Mouse (Mus musculus): ENCODE data around the gene Cdh7. TPM values are rescaled to one million over a fixed set of nuclear protein-coding genes. Genes with fewer than 3 reads are reported as not detected.
A peak's percentile ranks its signal among the peaks of the same experiment; 100 is the strongest.

Cdh7 gene
- 4.1 and 6.0 TPM in 2 replicates for polyA plus RNA-seq (2014; fragmentation: Nextera tagmentation; extraction: Ambion mirVana)

DNA sequence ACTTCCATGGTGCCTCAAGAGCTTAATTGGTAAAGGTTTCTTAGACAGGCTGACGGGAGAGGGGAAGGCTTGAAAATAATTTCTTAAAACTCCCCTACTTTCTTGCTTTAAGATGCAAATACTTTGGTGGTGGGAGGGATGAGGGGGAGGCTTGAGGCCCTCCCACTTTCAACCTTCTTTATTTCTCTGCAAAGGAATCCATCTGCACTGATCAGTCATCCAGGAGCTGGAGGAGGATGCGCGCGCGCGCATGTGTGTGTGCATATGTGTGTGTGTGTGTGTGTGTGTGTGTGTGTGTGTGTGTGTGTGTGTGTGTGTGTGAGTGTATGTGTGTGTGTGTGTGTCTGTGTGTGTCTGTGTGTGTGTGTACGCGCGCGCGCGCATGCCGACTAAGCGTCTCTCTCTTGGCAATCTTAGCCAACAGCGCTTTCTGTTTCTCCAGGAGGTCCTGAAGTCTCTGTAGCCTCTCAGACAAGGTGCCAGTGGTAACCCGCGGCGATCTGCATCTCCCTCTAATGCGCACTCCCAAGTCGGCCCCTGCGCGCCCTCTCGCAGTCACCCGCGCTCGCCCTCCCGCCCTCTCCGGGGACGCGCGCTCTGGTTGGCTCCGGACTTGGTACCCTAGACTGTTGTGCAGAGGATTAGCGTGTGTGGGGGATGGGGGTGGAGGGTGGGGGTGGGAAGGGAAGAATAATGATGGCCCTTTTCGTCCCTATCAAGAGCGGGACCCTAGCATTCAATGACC lies at the start of gene Cdh7:
Gene Cdh7 (plus strand): TSS at position 368 of the 745 bp plus-strand sequence.
- H3K4me1 ChIP-seq (ENCODE audit: control insufficient read depth, insufficient read depth, low read length), result no peaks in the 10 kb centered on the region
- peak; percentile 78 for DNase-seq (ENCODE audit: low spot score)
- H3K36me3 ChIP-seq (ENCODE audit: control insufficient read depth, insufficient read depth, low read length), result no peaks in the 10 kb centered on the region
- H3K4me2 ChIP-seq (ENCODE audit: low read depth), result peak within 1 kb of the TSS; percentile 82
- no peak within 1 kb of the TSS for H3K27ac ChIP-seq (ENCODE audit: low read depth, low read length)
- WGBS, result under 1% methylated on average over 27 of the region's 35 CpGs
- peak within 1 kb of the TSS; percentile 56 for H3K9ac ChIP-seq (ENCODE audit: low read length)
- no peaks in the 10 kb centered on the region for H3K27me3 ChIP-seq (ENCODE audit: control insufficient read depth, insufficient read depth, low read length)
- peak within 1 kb of the TSS; percentile 60 for H3K4me3 ChIP-seq (ENCODE audit: low read depth, low read length)
- no peaks in the 10 kb centered on the region for H3K9me3 ChIP-seq (ENCODE audit: control insufficient read depth, low read length)
- ATAC-seq (ENCODE audit: insufficient read depth, low FRiP score, low TSS enrichment), result peak; percentile 86

- H3K9me3 ChIP-seq (ENCODE audit: control insufficient read depth, low read length), result no peaks in the 10 kb centered on the region
- H3K9ac ChIP-seq (ENCODE audit: low read length), result no peak overlapping the region
- no peak overlapping the region for H3K4me3 ChIP-seq (ENCODE audit: low read depth, low read length)
- WGBS, result 79% methylated on average over 3 of the region's 3 CpGs
- no peak overlapping the region for H3K27ac ChIP-seq (ENCODE audit: low read depth, low read length)
- DNase-seq (ENCODE audit: low spot score) (no peak), ATAC-seq (ENCODE audit: insufficient read depth, low FRiP score, low TSS enrichment) (no peak)
- H3K27me3 ChIP-seq (ENCODE audit: control insufficient read depth, insufficient read depth, low read length), result no peaks in the 10 kb centered on the region
- no peaks in the 10 kb centered on the region for H3K4me1 ChIP-seq (ENCODE audit: control insufficient read depth, insufficient read depth, low read length)
- H3K36me3 ChIP-seq (ENCODE audit: control insufficient read depth, insufficient read depth, low read length), result no peaks in the 10 kb centered on the region
- H3K4me2 ChIP-seq (ENCODE audit: low read depth), result no peak overlapping the region
Measured at GRCm38 (mm10) chr1:109932674-109933073, 49.6 kb upstream of the Cdh7 start.

DNA sequence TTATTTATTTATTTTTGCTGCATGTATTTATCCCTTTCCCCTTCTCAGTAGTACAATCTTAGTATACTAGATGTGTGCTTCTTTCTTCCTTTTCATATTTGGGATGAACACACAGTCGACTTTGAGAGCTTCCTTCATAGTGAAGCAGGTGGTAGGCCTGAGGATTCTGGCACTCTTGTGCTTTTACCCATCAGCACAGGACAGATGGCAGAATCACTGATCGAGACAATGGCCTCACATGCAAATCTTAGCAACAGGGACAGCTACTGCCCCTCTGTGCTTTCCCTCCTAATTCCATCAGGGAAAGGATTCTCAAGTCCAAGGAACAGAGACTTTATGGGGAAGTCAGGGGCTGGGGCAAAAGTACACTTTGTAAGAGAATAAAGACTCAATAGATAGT lies 33.7 kb upstream of the Cdh7 start:
- Histone ChIP-seq H3K27ac (ENCODE audit: low read depth, low read length) (no peak overlapping the region), H3K4me1 (ENCODE audit: control insufficient read depth, insufficient read depth, low read length) (no peaks in the 10 kb centered on the region), H3K27me3 (ENCODE audit: control insufficient read depth, insufficient read depth, low read length) (no peaks in the 10 kb centered on the region), H3K36me3 (ENCODE audit: control insufficient read depth, insufficient read depth, low read length) (no peaks in the 10 kb centered on the region), H3K4me3 (ENCODE audit: low read depth, low read length) (no peak overlapping the region), H3K9ac (ENCODE audit: low read length) (no peak overlapping the region), H3K4me2 (ENCODE audit: low read depth) (no peak overlapping the region), H3K9me3 (ENCODE audit: control insufficient read depth, low read length) (no peaks in the 10 kb centered on the region)
- WGBS, result 65% methylated on average over 2 of the region's 2 CpGs
- DNase-seq (ENCODE audit: low spot score) (no peak), ATAC-seq (ENCODE audit: insufficient read depth, low FRiP score, low TSS enrichment) (no peak)

GRCm38 (mm10) chr1:109971721-109972425 lies 10.4 kb upstream of the Cdh7 start:
- Histone ChIP-seq H3K4me1 (ENCODE audit: control insufficient read depth, insufficient read depth, low read length) (no peaks in the 10 kb centered on the region), H3K9me3 (ENCODE audit: control insufficient read depth, low read length) (no peaks in the 10 kb centered on the region), H3K36me3 (ENCODE audit: control insufficient read depth, insufficient read depth, low read length) (no peaks in the 10 kb centered on the region), H3K9ac (ENCODE audit: low read length) (no peak overlapping the region), H3K27ac (ENCODE audit: low read depth, low read length) (no peak overlapping the region), H3K4me2 (ENCODE audit: low read depth) (no peak overlapping the region), H3K4me3 (ENCODE audit: low read depth, low read length) (no peak overlapping the region), H3K27me3 (ENCODE audit: control insufficient read depth, insufficient read depth, low read length) (no peaks in the 10 kb centered on the region)
- 53% methylated on average over 5 of the region's 5 CpGs for WGBS
- ATAC-seq (ENCODE audit: insufficient read depth, low FRiP score, low TSS enrichment) (peak; percentile 81), DNase-seq (ENCODE audit: low spot score) (no peak)

DNA sequence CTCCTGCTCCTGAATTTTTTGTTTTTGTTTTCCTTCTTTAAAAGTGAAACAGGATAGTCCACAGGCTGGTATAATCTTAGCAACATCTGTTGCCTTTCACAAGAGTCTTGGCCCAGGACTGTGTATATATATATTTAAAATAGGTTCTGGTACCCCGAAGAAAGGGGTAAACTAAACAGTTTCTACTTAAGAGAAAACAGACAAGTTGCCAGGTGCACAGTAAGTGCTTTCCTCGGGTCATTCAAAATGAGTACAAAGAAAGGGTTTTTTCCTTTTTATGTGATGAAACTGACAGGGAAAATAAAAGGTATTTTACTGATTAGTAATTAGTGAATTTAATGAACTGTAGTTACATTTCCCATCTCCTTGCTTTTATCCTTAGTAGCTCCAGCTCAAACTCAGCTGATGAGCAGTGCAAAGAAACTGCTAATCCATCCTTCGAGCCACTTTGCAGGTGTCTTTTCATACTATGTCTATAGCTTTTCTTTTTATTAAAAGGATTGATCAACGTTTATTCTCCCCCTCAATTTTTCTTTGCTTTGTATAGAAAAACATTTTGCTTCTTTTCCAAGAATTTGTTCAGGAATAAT lies 9.7 kb upstream of the Cdh7 start:
- Histone ChIP-seq H3K4me3 (ENCODE audit: low read depth, low read length) (no peak overlapping the region), H3K9me3 (ENCODE audit: control insufficient read depth, low read length) (no peaks in the 10 kb centered on the region), H3K4me2 (ENCODE audit: low read depth) (no peak overlapping the region), H3K36me3 (ENCODE audit: control insufficient read depth, insufficient read depth, low read length) (no peaks in the 10 kb centered on the region), H3K9ac (ENCODE audit: low read length) (no peak overlapping the region), H3K4me1 (ENCODE audit: control insufficient read depth, insufficient read depth, low read length) (no peaks in the 10 kb centered on the region), H3K27me3 (ENCODE audit: control insufficient read depth, insufficient read depth, low read length) (no peaks in the 10 kb centered on the region), H3K27ac (ENCODE audit: low read depth, low read length) (no peak overlapping the region)
- WGBS, result 58% methylated on average over 4 of the region's 4 CpGs
- DNase-seq (ENCODE audit: low spot score) (no peak), ATAC-seq (ENCODE audit: insufficient read depth, low FRiP score, low TSS enrichment) (peak; percentile 35; the same call in 1 of the 2 replicates)

- DNase-seq (ENCODE audit: low spot score), result no peak
- H3K4me1 ChIP-seq (ENCODE audit: control insufficient read depth, insufficient read depth, low read length), result no peaks in the 10 kb centered on the region
- no peak overlapping the region for H3K27ac ChIP-seq (ENCODE audit: low read depth, low read length)
- peak overlapping the region; percentile 60 for H3K4me3 ChIP-seq (ENCODE audit: low read depth, low read length)
- WGBS, result 2% methylated on average over 36 of the region's 38 CpGs
- no peaks in the 10 kb centered on the region for H3K9me3 ChIP-seq (ENCODE audit: control insufficient read depth, low read length)
- H3K9ac ChIP-seq (ENCODE audit: low read length), result peak overlapping the region; percentile 56
- no peaks in the 10 kb centered on the region for H3K27me3 ChIP-seq (ENCODE audit: control insufficient read depth, insufficient read depth, low read length)
- peak; percentile 80 for ATAC-seq (ENCODE audit: insufficient read depth, low FRiP score, low TSS enrichment)
- no peaks in the 10 kb centered on the region for H3K36me3 ChIP-seq (ENCODE audit: control insufficient read depth, insufficient read depth, low read length)
- peak overlapping the region; percentile 82 for H3K4me2 ChIP-seq (ENCODE audit: low read depth)
Measured at GRCm38 (mm10) chr1:109982809-109983536, 742 bp downstream of the Cdh7 start.

DNA sequence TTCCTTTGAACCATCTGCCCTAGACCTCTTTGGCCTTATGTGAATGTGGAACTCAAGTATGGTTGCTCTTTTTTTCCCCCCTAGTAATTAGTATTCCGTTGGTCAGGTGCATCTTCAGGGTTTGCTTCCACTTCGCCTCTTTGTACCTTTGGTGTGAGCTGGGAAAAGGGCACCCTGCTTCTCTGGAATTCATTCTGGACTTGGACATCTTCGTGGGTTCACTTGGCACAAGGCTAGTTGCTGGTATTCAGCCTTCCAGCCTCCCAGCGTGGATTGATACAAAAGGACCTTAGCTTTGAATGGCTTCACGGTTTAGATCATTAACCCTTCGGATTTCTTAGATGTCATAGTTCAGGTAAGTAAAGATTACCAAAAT lies 1.3 kb downstream of the Cdh7 start:
- Histone ChIP-seq H3K36me3 (ENCODE audit: control insufficient read depth, insufficient read depth, low read length) (no peaks in the 10 kb centered on the region), H3K27me3 (ENCODE audit: control insufficient read depth, insufficient read depth, low read length) (no peaks in the 10 kb centered on the region), H3K4me2 (ENCODE audit: low read depth) (peak overlapping the region; percentile 82), H3K4me3 (ENCODE audit: low read depth, low read length) (peak overlapping the region; percentile 60), H3K4me1 (ENCODE audit: control insufficient read depth, insufficient read depth, low read length) (no peaks in the 10 kb centered on the region), H3K9me3 (ENCODE audit: control insufficient read depth, low read length) (no peaks in the 10 kb centered on the region), H3K9ac (ENCODE audit: low read length) (no peak overlapping the region), H3K27ac (ENCODE audit: low read depth, low read length) (no peak overlapping the region)
- WGBS, result 18% methylated on average over 6 of the region's 6 CpGs
- ATAC-seq (ENCODE audit: insufficient read depth, low FRiP score, low TSS enrichment) (no peak), DNase-seq (ENCODE audit: low spot score) (no peak)

GRCm38 (mm10) chr1:109984776-109985175 lies 2.5 kb downstream of the Cdh7 start:
- H3K4me2 ChIP-seq (ENCODE audit: low read depth), result peak overlapping the region; percentile 20
- WGBS, result 37% methylated on average over 3 of the region's 3 CpGs
- H3K4me3 ChIP-seq (ENCODE audit: low read depth, low read length), result no peak overlapping the region
- no peak for ATAC-seq (ENCODE audit: insufficient read depth, low FRiP score, low TSS enrichment)
- no peaks in the 10 kb centered on the region for H3K9me3 ChIP-seq (ENCODE audit: control insufficient read depth, low read length)
- no peaks in the 10 kb centered on the region for H3K27me3 ChIP-seq (ENCODE audit: control insufficient read depth, insufficient read depth, low read length)
- DNase-seq (ENCODE audit: low spot score), result no peak
- no peaks in the 10 kb centered on the region for H3K36me3 ChIP-seq (ENCODE audit: control insufficient read depth, insufficient read depth, low read length)
- H3K4me1 ChIP-seq (ENCODE audit: control insufficient read depth, insufficient read depth, low read length), result no peaks in the 10 kb centered on the region
- H3K27ac ChIP-seq (ENCODE audit: low read depth, low read length), result no peak overlapping the region
- H3K9ac ChIP-seq (ENCODE audit: low read length), result no peak overlapping the region
